Mouse (Mus musculus) telencephalon, adult 2 months (tissue): ENCODE results near the gene Cdk19.
A peak's percentile ranks its signal among the peaks of the same experiment; 100 is the strongest.

Experiments
- DNase-seq: peaks from one replicate; pipeline ENCODE4 v3.0.0-alpha.2; 2011; ENCODE audit warnings: low read depth, low spot score

Cdk19 gene

DNA sequence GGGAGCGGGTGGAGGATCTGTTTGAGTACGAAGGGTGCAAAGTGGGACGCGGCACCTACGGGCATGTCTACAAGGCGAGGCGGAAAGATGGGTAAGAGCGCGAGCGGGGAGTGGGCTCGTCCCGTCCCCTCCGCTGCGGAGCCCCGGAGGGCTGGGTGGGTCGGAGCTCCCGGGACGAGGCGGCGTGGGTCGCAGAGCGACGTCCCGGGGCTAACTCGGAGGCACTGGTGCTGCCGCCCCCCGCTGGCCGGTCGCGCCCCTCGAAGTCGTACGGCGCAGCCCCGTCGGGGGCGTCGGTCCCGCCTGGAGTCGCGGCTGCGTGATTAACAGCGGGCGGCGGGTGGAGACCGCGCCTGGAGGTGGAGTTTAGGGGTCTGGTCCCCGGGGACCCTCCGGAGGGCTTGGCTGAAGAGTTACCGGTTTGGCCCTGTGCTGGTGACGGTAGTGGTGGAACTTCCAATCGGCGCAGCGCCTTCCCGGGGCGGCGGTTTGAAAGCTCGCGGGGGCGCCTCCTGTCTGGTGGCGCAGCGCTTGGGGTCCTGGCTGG lies 10.3 kb downstream of the Cdk19 start:
- DNase-seq = no peak

DNA sequence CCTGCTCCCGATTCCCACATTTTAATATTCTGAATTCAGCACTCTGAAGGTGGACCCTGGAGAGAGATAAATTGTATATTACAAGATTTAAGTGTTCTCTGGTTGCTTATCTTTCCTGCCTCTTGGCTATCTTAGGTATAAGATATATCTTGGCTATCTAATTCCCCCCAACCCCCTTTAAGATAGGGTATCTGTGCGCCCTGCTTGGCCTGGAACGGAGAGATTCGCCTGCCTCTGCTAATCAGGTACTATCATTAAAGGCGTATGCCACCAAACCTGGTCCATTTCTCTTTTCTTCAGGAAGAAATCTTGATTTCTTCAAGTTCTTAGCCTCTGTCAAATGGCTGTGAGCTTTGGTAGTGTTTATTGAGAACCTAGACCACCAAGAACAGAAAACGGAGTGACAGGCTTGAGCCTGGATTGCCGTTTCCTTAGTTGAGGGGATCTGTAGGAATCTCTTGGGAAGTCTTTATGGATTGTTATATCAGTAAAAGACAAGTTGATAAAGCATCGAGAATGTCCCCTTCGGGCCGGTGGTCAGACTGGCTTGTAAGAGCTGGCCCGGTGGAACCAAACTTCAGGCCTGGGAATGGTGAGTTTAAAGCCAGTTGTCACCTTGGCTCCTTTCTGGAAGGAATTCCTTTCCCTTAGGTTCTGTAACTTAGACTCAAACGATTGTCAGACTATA lies 11.0 kb downstream of the Cdk19 start:
- no peak for DNase-seq

DNA sequence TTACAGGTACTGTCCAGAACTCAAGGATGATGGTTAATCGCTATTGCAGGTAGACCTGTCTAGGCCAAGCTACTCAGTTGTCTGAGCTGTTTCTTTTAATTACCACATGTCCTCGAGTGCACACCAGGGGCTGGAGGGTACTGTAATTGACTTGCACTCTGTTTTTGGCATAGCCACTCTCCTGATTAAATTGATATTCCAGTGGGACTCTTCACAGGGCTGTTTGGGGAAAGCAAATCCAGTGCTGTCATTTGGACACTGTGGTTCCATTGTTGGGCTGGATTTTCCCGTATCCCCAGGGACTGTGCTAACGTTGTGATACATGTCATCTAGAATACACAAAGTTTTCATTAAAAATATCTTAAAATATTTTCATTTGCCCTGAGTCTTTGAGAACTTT lies 11.8 kb downstream of the Cdk19 start:
- no peak for DNase-seq

DNA sequence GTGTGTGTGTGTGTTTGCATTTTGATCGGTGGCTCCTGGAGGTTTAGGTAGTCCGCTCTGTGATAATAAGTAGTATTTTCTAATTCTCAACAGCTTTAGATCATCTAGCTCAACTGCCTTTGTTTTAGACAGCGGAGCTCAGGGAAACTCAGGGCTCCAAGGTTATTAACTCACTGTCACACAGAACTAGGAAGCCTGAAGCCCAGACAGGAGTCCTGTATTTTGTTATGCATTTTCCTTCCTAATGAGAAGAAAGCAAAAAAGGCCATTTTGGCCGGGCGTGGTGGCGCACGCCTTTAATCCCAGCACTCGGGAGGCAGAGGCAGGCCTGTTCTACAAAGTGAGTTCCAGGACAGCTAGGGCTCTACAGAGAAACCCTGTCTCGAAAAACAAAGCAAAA lies 14.7 kb downstream of the Cdk19 start:
- DNase-seq = no peak

DNA sequence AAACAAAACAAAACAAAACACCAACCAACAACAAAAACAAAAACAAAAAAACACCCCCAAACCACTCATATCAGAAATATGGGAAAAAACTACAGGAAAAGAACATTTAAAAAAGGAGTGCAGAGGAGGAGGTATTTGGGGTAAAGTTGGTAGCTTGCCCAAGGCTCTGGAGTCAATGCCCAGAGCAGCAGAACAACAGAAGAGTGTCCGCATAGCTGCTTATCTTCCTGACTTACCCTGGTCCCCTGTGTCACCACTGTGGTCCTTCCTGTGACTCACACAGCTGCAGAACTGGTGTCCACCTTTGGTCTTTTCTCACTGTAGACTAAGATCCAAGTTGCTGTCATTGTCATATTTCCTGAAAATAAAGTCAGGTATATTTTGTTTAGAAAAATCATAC lies 15.2 kb downstream of the Cdk19 start:
- no peak for DNase-seq

DNA sequence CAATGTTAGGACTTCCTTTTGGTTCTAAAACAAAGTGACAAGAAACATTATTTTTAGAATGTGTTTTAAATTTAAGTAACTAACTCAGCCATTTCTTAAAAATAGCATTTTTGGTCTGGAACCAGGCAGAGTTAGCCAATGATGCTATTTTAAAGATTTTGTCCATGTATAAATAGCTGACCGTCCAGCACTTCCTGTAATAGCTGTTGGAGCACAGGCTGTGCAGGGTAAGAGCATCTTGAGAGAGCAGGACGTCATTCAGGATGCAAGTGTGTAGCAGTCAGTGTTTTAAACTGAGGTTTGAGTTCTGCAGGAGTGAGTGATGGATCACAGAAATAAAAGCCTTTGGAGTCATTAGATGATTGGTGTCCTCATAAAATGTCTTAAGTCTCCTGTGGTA lies 18.8 kb downstream of the Cdk19 start:
- DNase-seq = no peak

DNA sequence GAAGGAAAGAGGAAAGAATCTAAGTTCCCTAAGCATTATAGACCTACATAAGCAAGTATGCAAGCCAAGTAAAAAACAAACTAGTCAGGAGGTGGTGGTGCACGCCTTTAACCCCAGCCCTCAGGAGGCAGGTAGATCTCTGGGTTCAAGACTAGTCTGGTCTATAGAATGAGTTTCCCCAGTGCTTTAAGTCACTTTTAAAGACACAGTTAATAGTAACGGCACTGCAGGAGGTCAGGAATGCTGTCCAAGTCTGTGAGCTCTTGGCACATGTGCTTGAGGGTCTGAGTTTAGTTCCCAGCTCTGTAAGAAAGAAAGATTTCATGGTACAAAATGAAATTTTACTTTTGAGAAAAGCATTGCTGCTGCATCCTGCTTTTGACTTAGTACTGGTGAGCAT lies 19.8 kb downstream of the Cdk19 start:
- DNase-seq = no peak

DNA sequence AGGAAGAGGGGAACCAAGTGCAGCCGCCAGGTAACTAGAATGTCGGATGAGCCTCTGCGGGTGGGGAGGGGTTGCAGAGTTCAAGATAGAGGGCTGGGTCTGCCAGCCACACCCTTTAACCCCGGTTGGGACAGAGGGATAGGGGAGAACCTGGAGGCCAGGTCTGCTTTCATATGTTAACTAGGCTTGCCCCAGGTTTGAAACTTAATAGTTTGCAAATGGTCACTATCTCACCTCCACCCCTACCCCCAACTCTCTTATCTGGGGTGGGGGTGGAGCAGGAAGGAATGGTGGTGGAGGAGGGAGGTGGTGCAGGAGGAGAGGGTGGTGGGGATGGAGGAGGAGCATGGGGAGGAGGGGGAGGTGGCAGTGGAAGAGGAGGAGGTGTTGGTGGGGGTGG lies 23.6 kb downstream of the Cdk19 start:
- no peak for DNase-seq

DNA sequence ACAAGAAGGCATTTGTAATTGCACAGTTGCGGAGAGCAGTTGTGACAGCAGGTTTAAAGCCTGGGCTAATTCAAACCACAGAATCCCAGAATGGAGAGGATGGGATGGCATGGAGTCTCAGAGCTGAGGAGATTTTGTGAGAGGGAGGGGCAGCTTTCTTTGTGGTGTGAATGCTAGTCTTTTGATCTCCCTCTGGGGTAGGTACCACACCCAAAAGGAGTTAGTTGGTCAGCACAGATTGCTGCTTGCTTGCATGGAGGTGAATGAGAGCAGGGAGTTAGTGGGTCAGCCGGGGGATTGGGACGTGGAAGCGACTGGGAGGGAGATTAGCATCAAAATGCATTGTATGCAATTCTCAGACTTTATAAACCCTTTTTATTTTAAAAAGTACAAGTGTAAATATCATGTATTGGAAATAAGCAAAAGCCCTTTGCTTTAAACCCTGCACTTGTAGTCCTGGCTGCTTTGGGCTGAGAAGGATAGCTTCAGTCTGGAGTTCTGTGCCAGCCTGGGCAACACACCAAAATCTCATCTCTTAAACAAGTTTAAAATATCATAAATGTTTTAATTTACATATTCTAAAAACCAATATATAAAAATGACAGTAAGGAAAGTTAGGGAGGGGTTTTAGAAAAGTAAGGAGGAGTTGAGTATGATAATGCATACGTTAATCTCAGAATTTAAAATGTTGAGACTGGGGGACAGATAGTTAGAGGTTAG lies 25.4 kb downstream of the Cdk19 start:
- peak; percentile 39 for DNase-seq

DNA sequence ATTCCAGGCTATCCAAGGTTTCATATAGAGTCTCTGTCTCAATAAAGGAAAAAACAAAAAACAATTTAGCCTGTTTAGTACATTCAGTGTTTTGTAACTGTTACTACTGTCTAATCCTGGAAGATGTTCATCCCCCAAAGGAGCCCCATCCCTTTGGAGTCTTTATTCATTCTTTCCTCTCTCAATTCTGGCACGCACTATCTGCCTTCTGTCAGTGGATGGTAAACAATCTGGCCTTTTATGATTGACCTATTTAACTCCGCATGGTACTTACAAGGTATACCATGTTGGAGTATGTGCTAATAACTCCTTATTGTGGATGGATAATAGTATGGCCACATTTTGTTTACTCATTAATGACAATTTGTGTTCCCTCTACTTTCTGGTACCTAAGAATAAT lies 26.6 kb downstream of the Cdk19 start:
- DNase-seq = no peak

DNA sequence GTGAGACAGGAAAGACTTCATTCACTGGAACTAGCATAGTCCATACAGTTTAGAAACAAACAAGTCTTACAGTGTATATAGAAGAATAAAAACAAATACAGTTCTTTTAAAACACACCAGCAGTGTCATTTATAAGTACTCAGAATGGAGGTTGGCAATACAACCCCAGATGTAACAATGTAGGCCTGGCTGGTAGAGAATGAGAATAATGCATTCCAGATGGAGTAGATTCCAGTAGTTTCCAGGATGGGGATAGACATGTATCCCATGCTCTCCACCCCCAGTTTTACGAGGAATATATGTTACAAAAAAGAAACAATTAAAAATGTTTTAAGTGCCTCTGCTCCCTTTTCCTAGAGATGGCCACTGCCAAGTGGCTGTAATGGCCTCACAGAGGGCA lies 29.2 kb downstream of the Cdk19 start:
- no peak for DNase-seq

DNA sequence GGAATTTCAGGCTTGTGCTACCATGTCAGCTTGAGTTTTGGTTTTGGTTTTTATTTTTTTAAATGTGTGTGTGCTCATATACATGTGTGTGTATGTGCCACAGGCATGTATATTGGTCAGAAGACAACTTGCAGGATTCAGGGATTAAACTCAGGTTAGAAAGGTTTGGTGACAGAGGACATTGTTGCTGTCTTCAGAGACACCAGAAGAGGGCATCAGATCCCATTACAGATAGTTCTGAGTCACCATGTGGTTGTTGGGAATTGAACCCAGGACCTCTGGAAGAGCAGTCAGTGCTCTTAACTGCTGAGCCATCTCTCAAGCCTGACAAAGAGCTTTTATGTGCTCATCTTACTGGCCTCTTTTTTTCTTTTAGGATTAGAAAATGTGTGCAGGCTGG lies 30.8 kb downstream of the Cdk19 start:
- no peak for DNase-seq

DNA sequence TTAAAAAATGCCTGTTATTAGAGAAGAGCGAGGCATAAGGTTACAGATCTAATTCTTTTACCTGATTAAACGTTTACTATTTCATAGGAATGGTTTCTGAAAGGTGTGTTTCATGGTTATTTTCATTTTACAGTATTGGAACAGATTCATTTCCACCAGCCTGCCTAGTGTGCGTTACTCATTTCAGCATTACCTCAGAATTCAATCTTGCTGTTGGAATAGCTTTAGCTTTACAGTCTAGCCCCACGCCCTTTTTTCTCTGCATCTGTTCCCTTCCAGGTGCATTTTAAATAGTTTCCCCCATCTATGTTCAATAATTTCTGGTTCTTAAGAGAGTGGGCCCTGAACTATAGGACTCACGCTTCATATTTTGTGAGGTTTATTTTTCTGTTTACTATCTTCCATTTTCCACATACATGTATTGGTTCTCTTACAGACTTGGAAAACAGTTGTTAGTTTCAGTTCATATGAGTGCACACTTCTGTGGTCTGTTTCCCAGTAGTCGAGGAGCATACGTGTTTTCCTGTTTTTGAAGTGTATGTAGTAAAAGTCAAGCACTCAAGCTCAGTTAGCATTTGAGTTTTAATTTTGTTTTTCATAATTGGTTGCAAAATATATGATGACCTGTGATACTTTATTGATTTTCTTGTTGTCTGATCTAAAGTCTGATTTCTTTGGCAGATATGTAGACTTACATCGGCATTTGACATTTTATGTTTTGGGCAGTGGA lies 32.0 kb downstream of the Cdk19 start:
- DNase-seq = no peak

DNA sequence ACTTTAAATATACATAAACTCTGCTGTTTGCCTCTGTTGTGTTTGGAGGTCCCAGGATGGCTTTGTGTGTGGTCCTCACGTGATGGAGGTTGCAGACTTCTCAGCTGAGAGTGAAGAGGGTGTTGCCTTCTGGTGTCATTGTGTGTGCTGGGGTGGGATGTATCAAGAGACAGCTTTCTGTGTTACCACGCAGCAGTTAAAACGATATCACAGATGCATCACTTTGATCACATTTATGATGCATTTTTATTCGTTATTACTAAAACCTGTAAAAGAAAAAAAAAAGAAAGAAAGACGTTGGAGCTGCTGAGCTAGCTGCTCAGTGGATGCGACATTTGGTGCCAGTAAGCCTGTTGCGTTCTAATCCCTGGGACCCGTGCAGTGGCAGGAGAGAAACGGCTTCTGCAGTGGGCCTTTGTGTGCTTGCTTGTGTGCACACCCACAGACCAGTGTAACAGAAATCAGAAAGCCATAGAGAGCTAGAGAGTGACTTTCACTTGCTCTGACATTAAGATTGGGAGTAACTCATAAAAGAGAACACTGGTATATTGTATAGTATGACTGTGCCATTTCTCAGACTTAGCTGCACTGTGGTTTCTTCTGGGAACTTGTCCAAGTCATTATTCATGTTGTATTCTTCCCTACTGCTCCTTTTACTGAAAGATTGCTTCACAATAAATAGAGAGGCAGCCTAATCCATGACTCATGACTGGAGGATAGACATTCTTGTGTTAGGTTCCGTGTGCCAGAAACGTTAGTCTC lies 32.7 kb downstream of the Cdk19 start:
- DNase-seq = peak; percentile 88

DNA sequence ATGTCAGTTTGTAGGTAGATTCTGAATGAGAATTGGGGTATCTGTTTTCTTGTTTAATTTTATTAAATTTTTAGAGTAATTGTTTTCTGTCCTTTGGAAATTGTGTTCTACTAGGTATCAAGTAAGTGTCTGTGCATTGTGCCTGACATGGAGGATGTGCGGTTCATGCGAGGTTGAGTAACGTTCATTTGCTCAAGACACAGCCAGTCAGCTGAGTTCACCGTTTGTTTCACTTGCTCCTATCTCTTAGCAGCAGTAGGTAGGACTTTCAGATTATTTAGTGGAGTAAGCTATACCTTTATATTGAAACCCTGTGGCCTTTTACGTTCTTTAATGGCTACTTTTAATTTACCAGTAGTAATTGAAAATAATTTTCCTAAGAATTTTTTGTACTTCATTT lies 34.4 kb downstream of the Cdk19 start:
- DNase-seq = no peak

DNA sequence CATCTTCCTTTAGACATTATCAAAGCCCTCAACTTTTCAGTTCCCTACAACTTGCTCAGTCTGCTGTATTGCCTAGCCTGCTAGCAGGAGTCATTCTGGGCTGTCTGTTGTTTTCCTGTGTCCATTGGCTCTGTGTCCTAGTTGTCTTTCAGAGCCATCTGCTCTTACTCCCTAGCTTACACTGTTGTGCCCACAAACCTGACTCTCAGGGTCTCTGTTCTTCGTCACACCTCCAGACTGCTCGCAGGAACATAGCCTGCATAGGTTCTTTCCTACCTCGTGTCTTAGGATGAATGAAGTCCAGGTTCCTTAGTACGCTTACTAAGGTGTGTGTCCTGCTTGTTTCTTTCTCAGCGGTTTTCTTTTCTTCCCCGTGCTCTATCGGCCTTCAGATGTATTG lies 35.5 kb downstream of the Cdk19 start:
- no peak for DNase-seq

DNA sequence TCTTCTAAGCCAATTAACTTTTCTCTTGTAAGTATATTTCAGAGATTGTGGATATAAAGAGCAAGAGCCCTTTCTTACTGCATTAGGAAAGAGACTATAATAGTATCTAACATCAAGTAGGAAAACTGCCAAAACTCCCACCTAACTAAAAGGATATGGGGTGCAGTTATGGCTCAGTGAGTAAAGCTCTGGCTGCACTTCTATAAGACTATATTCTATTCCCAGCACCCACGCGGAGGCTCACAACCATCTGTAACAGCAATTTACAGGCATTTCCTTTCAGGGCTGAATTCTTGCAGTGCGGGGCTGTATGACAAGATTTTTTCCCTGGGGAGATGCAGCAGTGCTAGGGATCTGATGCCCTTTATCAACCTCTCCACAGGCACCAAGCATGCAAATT lies 36.9 kb downstream of the Cdk19 start:
- DNase-seq = peak; percentile 87

DNA sequence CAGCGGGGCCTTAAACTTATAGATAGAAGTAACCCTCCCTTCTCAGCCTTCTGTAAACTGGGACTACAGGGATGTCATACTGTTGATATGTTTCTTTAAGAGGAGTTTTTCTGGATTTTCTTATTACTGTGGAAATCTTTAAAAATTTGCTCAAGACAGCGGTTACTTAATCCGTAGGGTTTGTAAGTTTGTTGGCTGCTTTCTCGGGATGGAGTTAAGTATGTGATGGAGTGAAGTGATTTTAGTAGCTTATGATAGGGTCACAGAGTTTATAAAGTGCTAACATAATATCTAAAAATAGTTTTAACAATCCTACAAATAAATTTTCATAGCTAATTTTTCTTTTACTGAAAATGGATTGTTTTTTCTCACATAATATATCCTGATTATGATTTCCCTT lies 38.9 kb downstream of the Cdk19 start:
- no peak for DNase-seq

DNA sequence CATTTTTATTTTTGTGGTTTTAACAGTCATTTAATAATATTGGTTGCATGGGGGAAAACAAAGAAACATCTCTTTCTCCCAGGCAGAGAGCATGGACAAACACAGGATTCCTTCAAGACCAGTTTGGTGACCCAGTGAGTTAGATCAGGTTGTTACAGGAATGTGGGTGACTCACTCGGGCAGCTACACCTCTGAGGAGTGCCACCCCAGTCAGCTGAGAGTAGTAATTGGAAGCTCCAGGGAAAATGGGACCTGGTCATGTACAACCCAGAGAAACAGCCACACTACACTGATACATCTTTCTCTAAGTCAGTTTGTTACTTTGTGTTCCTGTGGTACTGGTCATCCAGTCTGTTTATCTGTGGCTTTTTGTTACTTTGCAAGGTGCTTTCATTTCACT lies 40.3 kb downstream of the Cdk19 start:
- DNase-seq = no peak

DNA sequence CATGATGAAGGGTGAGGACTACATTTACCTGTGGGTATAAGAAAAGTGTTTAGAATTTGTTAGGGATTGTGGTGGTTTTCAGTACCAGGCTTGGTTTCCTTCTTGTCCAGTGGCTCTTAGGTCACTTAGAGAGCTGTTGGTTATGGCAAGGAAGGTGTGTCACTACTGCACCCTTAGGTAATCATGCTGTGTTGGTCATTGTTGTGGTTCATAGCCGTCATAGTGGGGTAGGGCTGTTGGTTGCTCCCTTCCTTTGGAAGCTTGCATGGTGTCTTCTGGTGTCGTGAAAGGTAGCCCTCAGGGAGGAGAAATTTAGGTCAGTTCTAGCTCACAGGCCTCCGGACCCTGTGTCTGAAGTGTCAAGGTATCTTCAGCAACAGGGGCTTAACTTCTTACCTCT lies 46.0 kb downstream of the Cdk19 start:
- no peak for DNase-seq

DNA sequence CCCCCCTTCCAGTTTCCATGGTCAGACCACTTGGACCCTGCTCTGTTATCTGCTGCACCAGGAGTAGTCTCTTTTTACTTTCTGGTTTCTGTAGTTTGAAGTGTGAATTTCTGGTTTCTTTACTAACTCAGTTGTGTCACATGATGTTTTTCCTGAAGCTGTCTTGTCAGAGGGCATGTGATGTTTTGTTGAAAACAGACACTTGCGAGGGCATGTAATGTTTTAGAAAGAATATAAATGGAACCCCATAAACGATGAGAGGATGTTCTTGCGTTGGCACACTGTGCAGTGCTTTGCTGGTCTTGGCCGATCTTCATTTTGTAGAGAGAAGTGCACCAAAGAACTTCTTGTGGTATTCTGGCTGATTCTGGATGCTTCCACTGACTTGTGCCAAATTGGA lies 46.8 kb downstream of the Cdk19 start:
- no peak for DNase-seq
